Mouse (Mus musculus) CH12.LX (cell line): Measurements from ENCODE around the gene Nop14. TPM values are rescaled to one million over a fixed set of nuclear protein-coding genes. Genes with fewer than 3 reads are reported as not detected.

Experiments used
- DNase-seq: peaks from one replicate; pipeline ENCODE4 v3.0.0-alpha.2; 2013; ENCODE audit errors: extremely low read depth
- H3K27ac ChIP-seq: 2 replicates; pipeline ENCODE4 v1.5.1; 2012; ENCODE audit warnings: low read depth, mild to moderate bottlenecking, control low read depth, moderate library complexity; ENCODE audit not compliant: insufficient read depth
- H3K27me3 ChIP-seq: replicated peaks from 2 replicates; pipeline ENCODE3; 2012; ENCODE audit warnings: inconsistent platforms
- H3K36me3 ChIP-seq, 2 experiments: replicated peaks in 1 of 2; 2 replicates each; pipeline versions ENCODE3 to v1.6.1; 2012; ENCODE audit warnings: inconsistent platforms in 1 of 2, low read length in 1 of 2, mild to moderate bottlenecking in 1 of 2, mixed read lengths in 1 of 2, moderate library complexity in 1 of 2; ENCODE audit not compliant: control insufficient read depth in 1 of 2, insufficient read depth in 1 of 2
- H3K4me1 ChIP-seq, 2 experiments: 2 replicates each; pipeline ENCODE4 v1.6.1; 2012; ENCODE audit warnings: inconsistent platforms in 1 of 2, moderate library complexity in 1 of 2; ENCODE audit not compliant: insufficient read depth in 2 of 2, control insufficient read depth in 1 of 2
- H3K4me2 ChIP-seq: 2 replicates; pipeline ENCODE4 v1.6.1; 2012; ENCODE audit warnings: low read depth, mild to moderate bottlenecking, control low read depth; ENCODE audit not compliant: poor library complexity, insufficient read depth, severe bottlenecking
- H3K4me3 ChIP-seq, 3 experiments: fragments of 150-350 bp in 1 of 3; sonication (generic) in 1 of 3; replicated peaks in 1 of 3; 2 replicates each; pipeline versions ENCODE3 to v1.5.1; 2011 to 2012; ENCODE audit warnings: low read depth in 2 of 3, low read length in 2 of 3, mild to moderate bottlenecking in 2 of 3, moderate library complexity in 2 of 3, control low read depth in 1 of 3, improper control_type of control experiment in 1 of 3, inconsistent platforms in 1 of 3, mixed read lengths in 1 of 3; ENCODE audit not compliant: poor library complexity in 1 of 3
- H3K79me2 ChIP-seq: replicated peaks from 2 replicates; pipeline ENCODE4 v1.6.1; 2012; ENCODE audit warnings: mild to moderate bottlenecking, moderate library complexity; ENCODE audit not compliant: control insufficient read depth, poor library complexity, insufficient read depth, severe bottlenecking; ENCODE audit errors: extremely low read depth
- H3K9ac ChIP-seq: 2 replicates; pipeline ENCODE4 v1.6.1; 2012; ENCODE audit warnings: low read depth, mild to moderate bottlenecking, control low read depth, moderate library complexity; ENCODE audit not compliant: insufficient read depth
- H3K9me3 ChIP-seq: replicated peaks from 2 replicates; pipeline ENCODE3; 2012; ENCODE audit warnings: low read length, inconsistent platforms, mixed read lengths
- BHLHE40 ChIP-seq: IDR thresholded peaks from 2 replicates; pipeline ENCODE4 v1.6.1; 2011; ENCODE audit warnings: mild to moderate bottlenecking, low read depth, low read length, improper control_type of control experiment
- CHD2 ChIP-seq: IDR thresholded peaks from 2 replicates; pipeline ENCODE4 v1.6.1; 2011; ENCODE audit warnings: low read length, improper control_type of control experiment
- CTCF ChIP-seq, 2 experiments: IDR thresholded peaks in 1 of 2; conservative IDR thresholded peaks in 1 of 2; 2 replicates each; pipeline ENCODE4 v1.5.1; 2011 to 2012; ENCODE audit warnings: low read depth in 2 of 2, low read length in 2 of 2, improper control_type of control experiment in 1 of 2, inconsistent platforms in 1 of 2, mild to moderate bottlenecking in 1 of 2, moderate library complexity in 1 of 2
- E2F4 ChIP-seq: IDR thresholded peaks from 2 replicates; pipeline ENCODE4 v1.6.1; 2011; ENCODE audit warnings: low read depth, low read length, improper control_type of control experiment; ENCODE audit not compliant: insufficient replicate concordance
- ELF1 ChIP-seq: IDR thresholded peaks from 2 replicates; pipeline ENCODE4 v1.6.1; 2014; ENCODE audit warnings: low read depth, mild to moderate bottlenecking, inconsistent platforms, low read length, improper control_type of control experiment
- HCFC1 ChIP-seq: IDR thresholded peaks from 2 replicates; pipeline ENCODE4 v1.6.1; 2012; ENCODE audit warnings: low read depth, mild to moderate bottlenecking, inconsistent platforms, low read length, improper control_type of control experiment
- IRF4 ChIP-seq: IDR thresholded peaks from 2 replicates; pipeline ENCODE4 v1.6.1; 2014; ENCODE audit warnings: low read depth, mild to moderate bottlenecking, inconsistent platforms, low read length, improper control_type of control experiment
- KAT2A ChIP-seq: IDR thresholded peaks from 2 replicates; pipeline ENCODE4 v1.6.1; 2012; ENCODE audit warnings: low read length, improper control_type of control experiment, inconsistent platforms; ENCODE audit not compliant: insufficient replicate concordance
- MAFK ChIP-seq: IDR thresholded peaks from 2 replicates; pipeline ENCODE4 v1.6.1; 2011; ENCODE audit warnings: low read length, improper control_type of control experiment; ENCODE audit not compliant: insufficient replicate concordance
- MAZ ChIP-seq: IDR thresholded peaks from 2 replicates; pipeline ENCODE4 v1.6.1; 2012; ENCODE audit warnings: low read depth, mild to moderate bottlenecking, inconsistent platforms, low read length, improper control_type of control experiment, moderate library complexity
- MEF2A ChIP-seq: IDR thresholded peaks from 2 replicates; pipeline ENCODE4 v1.6.1; 2014; ENCODE audit warnings: low read depth, mild to moderate bottlenecking, inconsistent platforms, low read length, improper control_type of control experiment, borderline replicate concordance
- MYC ChIP-seq: IDR thresholded peaks from 2 replicates; pipeline ENCODE4 v1.6.1; 2011; ENCODE audit warnings: low read depth, mild to moderate bottlenecking, improper control_type of control experiment, low read length
- NELFE ChIP-seq: IDR thresholded peaks from 2 replicates; pipeline ENCODE4 v1.6.1; 2011; ENCODE audit warnings: low read depth, low read length, improper control_type of control experiment
- PAX5 ChIP-seq: IDR thresholded peaks from 2 replicates; pipeline ENCODE4 v1.6.1; 2012; ENCODE audit warnings: low read length, inconsistent platforms, mixed read lengths
- POLR2A ChIP-seq: IDR thresholded peaks from 2 replicates; pipeline ENCODE4 v1.6.1; 2011; ENCODE audit warnings: low read depth, mild to moderate bottlenecking, improper control_type of control experiment, low read length
- RCOR1 ChIP-seq: conservative IDR thresholded peaks from 2 replicates; pipeline ENCODE4 v1.6.1; 2012; ENCODE audit warnings: low read depth, mild to moderate bottlenecking, inconsistent platforms, low read length, improper control_type of control experiment
- UBTF ChIP-seq: IDR thresholded peaks from 2 replicates; pipeline ENCODE4 v1.6.1; 2012; ENCODE audit warnings: low read depth, mild to moderate bottlenecking, inconsistent platforms, low read length, improper control_type of control experiment, moderate library complexity
- ZKSCAN1 ChIP-seq: IDR thresholded peaks from 2 replicates; pipeline ENCODE4 v1.6.1; 2012; ENCODE audit warnings: low read depth, inconsistent platforms, low read length, improper control_type of control experiment, borderline replicate concordance
- ZNF384 ChIP-seq: IDR thresholded peaks from 2 replicates; pipeline ENCODE4 v1.6.1; 2012; ENCODE audit warnings: low read depth, low read length, improper control_type of control experiment, inconsistent platforms
- dilution Hi-C: fragments of 300-500 bp; cut with MboI; formaldehyde crosslinking; loops from 2 replicates; pipeline ENCODE4 v1.14.3; 2020; ENCODE audit warnings: low sequenced_read_pairs; ENCODE audit not compliant: extremely low pct_unique_long_range_greater_than_20kb, extremely low pct_ligation_motif_present
- in situ Hi-C: fragments of 300-500 bp; cut with MboI; formaldehyde crosslinking; loops from 3 replicates; pipeline ENCODE4 v1.14.3; 2019; ENCODE audit warnings: low sequenced_read_pairs, low pct_ligation_motif_present, low pct_unique_long_range_greater_than_20kb, mixed read lengths
- polyA plus RNA-seq: library from polyadenylated mRNA; unstranded; fragments of >175 nt; gene quantifications from 2 replicates; pipeline ENCODE4 v1.2.1, GENCODE M21; 2012; ENCODE audit warnings: low read depth; ENCODE audit not compliant: insufficient read length
- total RNA-seq, 2 experiments: library from RNA; depleted of rRNA; stranded (reverse); fragments of 300-350 nt in 1 of 2; fragments of >200 nt in 1 of 2; gene quantifications; 2 replicates each; pipeline ENCODE4 v1.2.3; 2012 to 2014

The Nop14 gene
- total and polyA plus RNA-seq, 3 experiments = 36.6 to 101 (median 46.1) TPM

DNA sequence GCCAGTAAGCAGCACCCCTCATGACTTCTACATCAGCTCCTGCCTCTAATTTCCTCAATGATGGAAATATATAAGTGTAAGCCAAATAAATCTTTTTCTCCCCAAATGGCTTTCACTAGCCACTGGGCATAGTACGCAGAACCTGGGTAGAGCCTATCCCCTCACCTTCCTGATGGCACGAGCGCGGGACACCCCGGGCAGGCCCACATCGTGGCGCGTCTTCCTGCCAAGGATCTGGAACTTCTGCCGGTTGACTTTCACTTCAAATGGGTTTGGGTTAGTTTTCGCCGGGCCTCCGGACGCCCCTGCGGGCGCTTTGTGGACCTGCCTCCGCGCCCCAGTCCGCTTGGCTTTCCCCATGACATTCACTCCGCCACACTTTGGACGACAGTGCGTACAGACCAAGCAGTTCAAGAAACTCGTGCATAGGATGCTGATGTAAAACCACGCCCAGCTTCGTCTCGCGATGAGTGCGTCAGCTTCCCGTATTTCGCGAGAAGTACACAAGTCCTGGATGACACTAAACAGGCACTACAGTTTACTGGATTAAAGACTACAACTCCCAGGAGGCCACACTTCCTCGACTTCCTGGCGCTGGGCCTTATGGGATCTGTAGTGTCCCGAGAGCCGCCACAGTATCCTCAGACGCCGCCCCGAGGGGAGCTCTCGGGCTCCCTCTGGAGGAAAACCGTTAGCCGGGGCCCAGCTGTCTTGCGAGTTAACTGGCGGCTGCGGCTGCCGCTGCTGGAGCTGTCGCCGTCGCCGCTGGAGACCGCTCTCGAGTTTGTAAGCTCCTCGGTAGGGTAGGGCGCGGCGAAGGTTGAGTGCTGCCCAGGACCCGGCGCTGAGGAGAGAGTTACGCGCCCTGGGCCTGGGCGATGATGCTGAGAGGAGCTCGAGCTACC, at the start of gene Nop14, which contains the start of gene Grk4 (continued):
- TF ChIP-seq CTCF (conservative IDR thresholded peaks at IDR 0.05 in 1 of 2, IDR thresholded peaks at IDR 0.05 in 1 of 2; ENCODE audit: low read depth in 2 of 2, low read length in 2 of 2) = peak; percentile 12 to 98; a peak in 2 of 4 replicates

DNA sequence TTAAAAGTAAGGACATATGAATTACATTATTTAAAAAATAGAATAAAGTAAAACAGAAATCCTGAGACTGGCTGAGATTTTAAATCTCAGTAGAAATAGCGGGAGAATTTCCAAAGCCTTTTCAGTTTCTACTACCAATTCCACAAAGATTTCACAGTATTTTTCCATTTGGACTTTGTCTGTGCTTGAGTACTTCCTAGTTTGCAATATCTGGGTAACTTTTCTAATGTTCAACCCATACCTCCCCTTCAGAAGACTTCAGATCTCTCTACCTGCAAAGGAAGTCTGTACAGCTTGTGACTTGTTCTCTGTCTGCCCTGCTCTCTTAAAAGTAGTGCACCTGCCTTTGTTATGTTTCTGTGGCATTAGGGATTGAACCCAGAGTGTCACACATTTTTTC, 48.5 kb upstream of the Nop14 start:
- Histone ChIP-seq H3K27ac (no peak overlapping the region), H3K79me2 (no peaks in the 10 kb centered on the region), H3K9me3 (no peaks in the 10 kb centered on the region), H3K4me3 (no peak overlapping the region), H3K36me3 (no peaks in the 10 kb centered on the region), H3K4me2 (no peak overlapping the region), H3K4me1 (no peaks in the 10 kb centered on the region), H3K9ac (no peak overlapping the region), H3K27me3 (no peaks in the 10 kb centered on the region)
- TF ChIP-seq IRF4 (no peak), RCOR1 (no peak), CHD2 (no peak), MAFK (no peak)
- in situ Hi-C loops = no loop called here
- DNase-seq = no peak
- dilution Hi-C loops = no loop called here

DNA sequence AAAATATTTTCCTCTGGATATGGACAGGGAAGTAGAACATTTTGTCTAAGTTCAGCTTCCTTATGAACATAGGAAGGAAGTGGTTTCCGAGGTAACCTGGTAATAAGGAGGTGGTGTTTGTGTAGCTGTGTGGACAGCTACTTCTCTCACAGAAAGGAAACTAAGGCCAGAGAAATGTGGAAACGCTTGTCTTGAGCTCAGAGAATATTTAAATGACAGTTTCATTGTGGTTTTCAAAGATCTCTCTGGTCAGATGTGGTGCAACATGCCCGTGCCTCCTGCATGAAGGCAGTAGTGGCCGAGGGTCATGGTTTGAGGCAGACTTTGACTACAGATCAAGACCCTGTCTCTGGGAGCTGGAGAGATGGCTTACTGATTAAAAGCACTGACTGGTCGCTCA, 35.6 kb upstream of the Nop14 start:
- no peak for TF ChIP-seq PAX5
- no peak for TF ChIP-seq MYC
- TF ChIP-seq UBTF = no peak
- TF ChIP-seq BHLHE40 = peak; percentile 47
- H3K27ac ChIP-seq = no peak overlapping the region
- H3K4me3 ChIP-seq = no peak overlapping the region
- no peaks in the 10 kb centered on the region for H3K79me2 ChIP-seq
- H3K4me1 ChIP-seq = peaks cover 0 to 7% of the 10 kb centered on the region in 2 experiments; a peak in 1 of 4 replicates
- no peaks in the 10 kb centered on the region for H3K27me3 ChIP-seq
- no peak overlapping the region for H3K4me2 ChIP-seq
- no peak overlapping the region for H3K9ac ChIP-seq
- no peaks in the 10 kb centered on the region for H3K36me3 ChIP-seq
- DNase-seq = peak; percentile 3
- no peaks in the 10 kb centered on the region for H3K9me3 ChIP-seq
- in situ Hi-C loops = no loop called here
- dilution Hi-C loops = no loop called here

DNA sequence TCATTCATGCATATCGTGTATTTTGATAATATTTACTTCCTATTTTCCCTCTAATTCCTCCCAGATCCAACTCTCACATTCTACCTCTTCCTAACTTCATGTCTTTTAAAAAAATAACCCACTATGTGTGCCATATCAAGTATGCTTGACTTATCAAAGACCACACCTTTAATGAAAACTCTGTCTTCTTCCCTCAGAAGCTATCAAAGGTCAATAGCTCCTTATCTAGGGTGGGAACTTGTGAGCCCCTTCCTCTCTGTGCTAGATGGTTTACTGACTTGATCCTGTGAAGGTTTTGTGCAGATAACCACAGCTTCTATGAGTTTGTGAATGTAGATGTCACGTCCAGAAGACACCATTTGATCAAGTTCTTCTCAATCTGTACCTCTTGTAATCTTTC, 32.8 kb upstream of the Nop14 start:
- Histone ChIP-seq H3K9ac (no peak overlapping the region), H3K9me3 (no peaks in the 10 kb centered on the region), H3K27ac (no peak overlapping the region), H3K36me3 (no peaks in the 10 kb centered on the region), H3K79me2 (no peaks in the 10 kb centered on the region), H3K4me3 (no peak overlapping the region), H3K4me1 (peaks cover 0 to 7% of the 10 kb centered on the region in 2 experiments; a peak in 1 of 4 replicates), H3K27me3 (no peaks in the 10 kb centered on the region), H3K4me2 (no peak overlapping the region)
- DNase-seq = no peak
- in situ Hi-C loops (no loop called here), dilution Hi-C loops (no loop called here)
- TF ChIP-seq MYC = no peak
- TF ChIP-seq MEF2A = no peak
- no peak for TF ChIP-seq E2F4
- TF ChIP-seq HCFC1 = no peak
- no peak for TF ChIP-seq MAFK
- no peak for TF ChIP-seq MAZ
- no peak for TF ChIP-seq POLR2A
- no peak for TF ChIP-seq NELFE
- TF ChIP-seq CTCF (conservative IDR thresholded peaks at IDR 0.05 in 1 of 2, IDR thresholded peaks at IDR 0.05 in 1 of 2; ENCODE audit: low read depth in 2 of 2, low read length in 2 of 2) = no peak
- no peak for TF ChIP-seq CHD2
- no peak for TF ChIP-seq ZNF384
- no peak for TF ChIP-seq PAX5
- no peak for TF ChIP-seq KAT2A
- no peak for TF ChIP-seq ELF1
- TF ChIP-seq ZKSCAN1 = no peak
